Mouse (Mus musculus) olfactory bulb, adult 2 months (tissue): ENCODE data around the gene Tsc22d1.

Source experiments
- CTCF ChIP-seq: fragments of 200-500 bp; IDR thresholded peaks from 2 replicates; pipeline ENCODE4 v1.5.1; 2012; ENCODE audit warnings: low read depth, mild to moderate bottlenecking, low read length, moderate library complexity; ENCODE audit not compliant: insufficient read depth
- POLR2A ChIP-seq: fragments of 200-500 bp; IDR thresholded peaks from 2 replicates; pipeline ENCODE4 v1.6.1; 2012; ENCODE audit warnings: mild to moderate bottlenecking, low read depth, low read length, moderate library complexity; ENCODE audit not compliant: insufficient read depth

- no peak for TF ChIP-seq CTCF
- no peak for TF ChIP-seq POLR2A
Observed at GRCm38 (mm10) chr14:76478616-76479015, 63.9 kb downstream of the Tsc22d1 start.
